Mouse (Mus musculus): ENCODE results near the gene Cyld. TPM values are rescaled to one million over a fixed set of nuclear protein-coding genes. Genes with fewer than 3 reads are reported as not detected.

The Cyld gene
- polyA plus RNA-seq, 1 experiment from 2014 or later = 5.8 TPM

DNA sequence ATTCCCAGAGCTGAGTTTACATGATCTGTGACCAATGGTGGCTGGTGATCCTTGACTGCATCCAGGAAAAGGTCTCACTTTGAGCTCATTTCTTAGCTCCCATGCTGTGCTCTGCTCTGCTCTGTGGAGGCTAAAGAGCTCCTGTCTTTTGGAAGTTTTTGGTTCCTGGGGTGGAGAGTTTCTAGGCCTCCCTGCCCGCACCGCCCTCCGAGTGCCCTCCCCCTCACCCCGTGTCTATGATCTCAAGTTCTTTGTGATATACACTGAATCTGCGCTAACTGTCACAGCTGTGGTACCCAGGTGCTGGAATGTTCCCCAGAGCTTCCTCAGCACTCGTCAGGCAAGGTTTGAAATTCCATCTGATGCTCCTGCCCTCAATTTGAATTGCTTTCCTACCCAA is 26.0 kb upstream of the Cyld start:
- Histone ChIP-seq H3K9ac (no peak overlapping the region), H3K27ac (no peak overlapping the region), H3K36me3 (no peaks in the 10 kb centered on the region), H3K4me2 (no peak overlapping the region), H3K4me1 (replicated peaks) (0 out of 2 replicates have a peak, but pooled peaks cover 3% of the 10 kb centered on the region), H3K27me3 (no peaks in the 10 kb centered on the region), H3K9me3 (replicated peaks) (no peaks in the 10 kb centered on the region), H3K4me3 (replicated peaks) (no peak overlapping the region)
- DNase-seq (no peak), ATAC-seq (ENCODE audit: low read depth) (no peak)
- 68% methylated on average over 6 of the region's 6 CpGs for WGBS (ENCODE audit: insufficient replicate concordance)

GRCm38 (mm10) chr8:88671575-88671974 is 25.3 kb upstream of the Cyld start:
- WGBS (ENCODE audit: insufficient replicate concordance) = 73% methylated on average over 10 of the region's 10 CpGs
- 0 out of 2 replicates have a peak, but pooled peaks cover 3% of the 10 kb centered on the region for H3K4me1 ChIP-seq (replicated peaks)
- H3K36me3 ChIP-seq = no peaks in the 10 kb centered on the region
- no peak overlapping the region for H3K4me3 ChIP-seq (replicated peaks)
- no peak overlapping the region for H3K9ac ChIP-seq
- DNase-seq (no peak), ATAC-seq (ENCODE audit: low read depth) (no peak)
- no peaks in the 10 kb centered on the region for H3K27me3 ChIP-seq
- no peaks in the 10 kb centered on the region for H3K9me3 ChIP-seq (replicated peaks)
- H3K4me2 ChIP-seq = no peak overlapping the region
- H3K27ac ChIP-seq = no peak overlapping the region

- no peak overlapping the region for H3K4me3 ChIP-seq (replicated peaks)
- ATAC-seq (ENCODE audit: low read depth) = no peak
- 71% methylated on average over 5 of the region's 5 CpGs for WGBS (ENCODE audit: insufficient replicate concordance)
Observed at GRCm38 (mm10) chr8:88673859-88674258, 23.0 kb upstream of the Cyld start.

DNA sequence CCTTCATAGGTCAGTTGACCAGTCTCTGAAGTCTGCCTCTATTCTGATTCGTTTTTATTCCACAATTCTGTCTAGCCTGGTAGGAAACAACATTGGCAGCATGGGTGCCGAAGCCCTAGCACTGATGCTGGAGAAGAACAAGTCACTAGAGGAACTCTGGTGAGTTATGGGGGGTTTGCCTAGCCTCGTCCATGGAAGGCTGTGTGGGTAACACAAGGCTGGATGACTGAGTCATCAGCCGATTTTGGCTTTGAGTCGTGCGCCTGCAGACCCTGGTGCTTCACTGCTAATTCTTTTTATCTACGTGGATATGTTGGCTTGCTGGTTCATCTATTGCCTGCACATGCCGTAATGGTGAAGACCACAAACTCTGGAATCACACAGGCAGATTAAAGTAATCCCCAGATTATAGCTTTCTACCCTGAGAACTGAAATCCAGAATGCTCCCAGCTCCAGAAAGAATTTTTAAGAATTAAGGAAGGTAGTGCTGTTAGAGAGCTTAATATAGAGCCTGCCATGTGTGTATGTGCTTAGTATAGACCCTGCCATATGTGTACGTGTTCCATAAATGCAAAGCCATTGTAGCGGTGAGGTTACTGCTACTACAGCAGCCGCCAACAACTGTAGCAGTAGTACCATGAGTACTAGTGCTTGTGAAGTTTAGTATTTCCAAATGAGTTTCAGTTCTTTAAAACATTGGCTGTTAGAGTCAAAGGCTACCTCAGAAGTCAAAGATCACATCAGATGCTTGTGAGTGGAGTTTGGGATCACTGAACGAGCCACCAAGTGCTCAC is 21.3 kb upstream of the Cyld start:
- WGBS (ENCODE audit: insufficient replicate concordance) = 69% methylated on average over 12 of the region's 12 CpGs
- no peak overlapping the region for H3K27ac ChIP-seq
- no peak for DNase-seq
- no peaks in the 10 kb centered on the region for H3K36me3 ChIP-seq
- H3K27me3 ChIP-seq = no peaks in the 10 kb centered on the region
- ATAC-seq (ENCODE audit: low read depth) = no peak
- no peak overlapping the region for H3K9ac ChIP-seq
- no peak overlapping the region for H3K4me2 ChIP-seq
- no peaks in the 10 kb centered on the region for H3K4me1 ChIP-seq (replicated peaks)
- H3K4me3 ChIP-seq (replicated peaks) = no peak overlapping the region
- no peaks in the 10 kb centered on the region for H3K9me3 ChIP-seq (replicated peaks)

More at GRCm38 (mm10) chr8:88673859-88674258, 23.0 kb upstream of the Cyld start:
- DNase-seq = no peak
- H3K4me2 ChIP-seq = no peak overlapping the region
- H3K4me1 ChIP-seq (replicated peaks) = no peaks in the 10 kb centered on the region
- no peak overlapping the region for H3K27ac ChIP-seq
- no peaks in the 10 kb centered on the region for H3K27me3 ChIP-seq
- no peaks in the 10 kb centered on the region for H3K9me3 ChIP-seq (replicated peaks)
- H3K9ac ChIP-seq = no peak overlapping the region
- no peaks in the 10 kb centered on the region for H3K36me3 ChIP-seq

DNA sequence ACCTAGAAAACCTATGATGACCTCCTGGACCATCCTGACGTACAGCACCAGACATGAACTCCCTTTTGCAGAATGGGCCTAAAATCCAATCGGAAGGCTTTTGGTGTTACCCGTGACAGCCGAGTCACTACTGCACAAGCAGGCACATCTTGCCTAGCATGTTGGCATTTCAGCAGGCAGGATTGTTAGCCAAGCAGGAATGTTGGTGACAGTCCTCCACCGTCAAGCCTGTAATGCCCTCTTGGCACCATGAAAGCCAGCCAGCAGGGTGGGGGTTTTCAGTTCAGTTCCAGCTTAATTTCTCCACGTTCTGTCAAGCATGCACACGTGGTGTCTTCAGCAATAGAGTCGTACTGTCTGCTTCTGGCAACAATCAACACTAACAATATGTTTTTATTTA is 19.8 kb upstream of the Cyld start:
- no peak overlapping the region for H3K9ac ChIP-seq
- WGBS (ENCODE audit: insufficient replicate concordance) = 69% methylated on average over 8 of the region's 8 CpGs
- no peak overlapping the region for H3K27ac ChIP-seq
- H3K9me3 ChIP-seq (replicated peaks) = no peaks in the 10 kb centered on the region
- ATAC-seq (ENCODE audit: low read depth) = no peak
- no peak overlapping the region for H3K4me2 ChIP-seq
- H3K36me3 ChIP-seq = no peaks in the 10 kb centered on the region
- no peaks in the 10 kb centered on the region for H3K27me3 ChIP-seq
- H3K4me1 ChIP-seq (replicated peaks) = no peaks in the 10 kb centered on the region
- DNase-seq = no peak
- no peak overlapping the region for H3K4me3 ChIP-seq (replicated peaks)

- Histone ChIP-seq H3K27me3 (no peaks in the 10 kb centered on the region), H3K4me3 (replicated peaks) (no peak overlapping the region), H3K4me2 (no peak overlapping the region), H3K27ac (no peak overlapping the region), H3K36me3 (no peaks in the 10 kb centered on the region), H3K9me3 (replicated peaks) (no peaks in the 10 kb centered on the region), H3K4me1 (replicated peaks) (no peaks in the 10 kb centered on the region), H3K9ac (no peak overlapping the region)
- no peak for DNase-seq
- WGBS (ENCODE audit: insufficient replicate concordance) = 79% methylated on average over 2 of the region's 2 CpGs
- ATAC-seq (ENCODE audit: low read depth) = no peak
Observed at GRCm38 (mm10) chr8:88680566-88680965, 16.3 kb upstream of the Cyld start.

GRCm38 (mm10) chr8:88681046-88681445 is 15.8 kb upstream of the Cyld start:
- DNase-seq (no peak), ATAC-seq (ENCODE audit: low read depth) (no peak)
- H3K4me1 ChIP-seq (replicated peaks) = no peaks in the 10 kb centered on the region
- WGBS (ENCODE audit: insufficient replicate concordance) = 68% methylated on average over 8 of the region's 8 CpGs
- no peak overlapping the region for H3K4me3 ChIP-seq (replicated peaks)
- no peak overlapping the region for H3K9ac ChIP-seq
- H3K27me3 ChIP-seq = no peaks in the 10 kb centered on the region
- H3K9me3 ChIP-seq (replicated peaks) = no peaks in the 10 kb centered on the region
- no peak overlapping the region for H3K4me2 ChIP-seq
- no peaks in the 10 kb centered on the region for H3K36me3 ChIP-seq
- H3K27ac ChIP-seq = no peak overlapping the region

DNA sequence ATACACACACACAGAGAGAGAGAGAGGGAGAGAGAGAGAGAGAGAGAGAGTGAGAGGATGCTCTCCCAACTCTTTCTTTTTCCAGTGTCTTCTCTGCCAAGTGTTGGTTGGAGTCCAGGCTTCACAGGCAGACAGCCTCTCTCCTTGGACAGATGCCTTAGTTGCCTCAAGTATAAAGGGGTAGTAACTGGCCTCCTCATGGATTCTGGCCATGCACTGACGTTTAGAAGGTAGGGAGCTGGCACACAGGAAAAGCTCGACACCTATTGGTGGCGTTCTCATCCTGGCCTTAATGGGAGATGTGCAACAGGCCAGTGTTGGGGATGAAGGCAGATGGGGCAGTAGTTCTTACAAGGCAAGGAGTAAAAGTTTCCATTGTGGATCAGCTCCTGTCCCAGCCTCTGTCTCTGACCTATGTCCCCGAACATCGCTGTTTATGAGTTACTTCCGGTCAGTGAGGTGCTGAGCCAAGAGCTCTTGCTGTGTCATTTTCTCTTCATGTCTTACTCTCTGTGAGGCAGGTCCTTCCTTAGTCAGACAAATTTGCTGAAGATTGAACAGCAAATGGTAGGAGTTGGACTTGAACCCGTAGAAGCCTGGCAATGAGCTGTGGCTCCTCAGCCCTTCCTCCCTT is 13.1 kb upstream of the Cyld start:
- no peak overlapping the region for H3K4me2 ChIP-seq
- DNase-seq (no peak), ATAC-seq (ENCODE audit: low read depth) (no peak)
- H3K27ac ChIP-seq = no peak overlapping the region
- H3K36me3 ChIP-seq = no peaks in the 10 kb centered on the region
- WGBS (ENCODE audit: insufficient replicate concordance) = 62% methylated on average over 7 of the region's 7 CpGs
- no peaks in the 10 kb centered on the region for H3K27me3 ChIP-seq
- H3K4me3 ChIP-seq (replicated peaks) = no peak overlapping the region
- no peaks in the 10 kb centered on the region for H3K9me3 ChIP-seq (replicated peaks)
- H3K9ac ChIP-seq = no peak overlapping the region
- no peaks in the 10 kb centered on the region for H3K4me1 ChIP-seq (replicated peaks)

GRCm38 (mm10) chr8:88686226-88686905 is 10.5 kb upstream of the Cyld start:
- WGBS (ENCODE audit: insufficient replicate concordance) = 52% methylated on average over 9 of the region's 9 CpGs
- no peaks in the 10 kb centered on the region for H3K4me1 ChIP-seq (replicated peaks)
- H3K36me3 ChIP-seq = no peaks in the 10 kb centered on the region
- no peak overlapping the region for H3K4me3 ChIP-seq (replicated peaks)
- H3K4me2 ChIP-seq = no peak overlapping the region
- H3K27me3 ChIP-seq = no peaks in the 10 kb centered on the region
- ATAC-seq (ENCODE audit: low read depth) (no peak), DNase-seq (no peak)
- H3K9me3 ChIP-seq (replicated peaks) = no peaks in the 10 kb centered on the region
- no peak overlapping the region for H3K9ac ChIP-seq
- H3K27ac ChIP-seq = no peak overlapping the region

DNA sequence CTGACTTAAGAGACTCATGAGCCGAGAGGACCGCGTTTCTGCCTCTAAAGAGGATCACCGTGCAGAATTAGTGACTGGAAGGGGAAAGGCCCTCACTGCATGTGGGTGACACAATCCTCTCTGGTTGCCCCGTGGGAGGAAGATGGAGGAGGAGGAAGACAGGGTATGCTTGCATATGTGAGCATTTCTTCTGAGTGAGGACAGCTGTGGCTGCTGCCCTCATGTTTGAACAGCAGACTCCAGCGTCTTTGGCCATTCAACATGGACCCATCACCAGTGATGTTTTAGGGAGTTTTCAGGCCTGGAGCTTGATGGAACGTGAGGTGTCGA is 10.0 kb upstream of the Cyld start:
- no peak for ATAC-seq (ENCODE audit: low read depth)
- Histone ChIP-seq H3K4me2 (no peak overlapping the region), H3K9ac (no peak overlapping the region), H3K27ac (no peak overlapping the region), H3K36me3 (no peaks in the 10 kb centered on the region), H3K27me3 (no peaks in the 10 kb centered on the region), H3K4me3 (replicated peaks) (no peak overlapping the region), H3K4me1 (replicated peaks) (no peaks in the 10 kb centered on the region), H3K9me3 (replicated peaks) (no peaks in the 10 kb centered on the region)
- 66% methylated on average over 8 of the region's 8 CpGs for WGBS (ENCODE audit: insufficient replicate concordance)
- DNase-seq = no peak

DNA sequence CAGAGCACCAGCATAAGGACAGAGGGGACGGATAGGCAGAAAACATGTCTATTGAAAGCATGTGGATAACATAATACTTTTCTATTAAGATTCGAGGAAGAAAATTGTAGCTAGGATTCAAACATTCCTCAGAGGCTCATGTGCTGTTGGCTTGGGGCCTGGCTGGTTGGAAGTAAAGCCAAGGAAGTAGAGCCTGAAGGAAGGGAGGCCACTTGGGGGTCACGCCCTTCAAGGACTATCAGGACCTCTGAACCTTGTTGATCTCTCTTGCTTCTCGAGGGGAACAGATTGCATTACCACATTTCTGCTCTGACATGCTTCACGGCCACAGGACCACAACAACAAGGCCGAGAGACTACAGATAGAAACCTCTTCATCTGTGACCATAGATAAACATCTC is 7.7 kb upstream of the Cyld start:
- no peaks in the 10 kb centered on the region for H3K4me1 ChIP-seq (replicated peaks)
- H3K9ac ChIP-seq = no peak overlapping the region
- H3K27me3 ChIP-seq = no peaks in the 10 kb centered on the region
- DNase-seq = no peak
- WGBS (ENCODE audit: insufficient replicate concordance) = 55% methylated on average over 6 of the region's 6 CpGs
- no peaks in the 10 kb centered on the region for H3K9me3 ChIP-seq (replicated peaks)
- ATAC-seq (ENCODE audit: low read depth) = no peak
- no peak overlapping the region for H3K4me3 ChIP-seq (replicated peaks)
- H3K36me3 ChIP-seq = no peaks in the 10 kb centered on the region
- no peak overlapping the region for H3K27ac ChIP-seq
- no peak overlapping the region for H3K4me2 ChIP-seq

Measured in liver, embryonic 13.5 days (tissue).